Mouse (Mus musculus) MEL (cell line): ENCODE measurements at regions not wholly inside any gene's neighbourhood (a gene's known extent, or its start where the extent isn't known, plus 50 kb on each side); places are given as distances from the start of the nearest gene placed in this dataset.

Experiments used
- POLR2A ChIP-seq, 2 experiments: IDR thresholded peaks; 2 replicates each; pipeline ENCODE4 v1.6.1; 2011 to 2012; ENCODE audit warnings: low read length in 2 of 2, mild to moderate bottlenecking in 2 of 2, control low read depth in 1 of 2, improper control_type of control experiment in 1 of 2, low read depth in 1 of 2, moderate library complexity in 1 of 2; ENCODE audit not compliant: control insufficient read depth in 1 of 2, insufficient read depth in 1 of 2, poor library complexity in 1 of 2
- ZKSCAN1 ChIP-seq: IDR thresholded peaks from 2 replicates; pipeline ENCODE4 v1.6.1; 2012; ENCODE audit warnings: low read depth, mild to moderate bottlenecking, inconsistent platforms, low read length, improper control_type of control experiment, moderate library complexity

GRCm38 (mm10) chr13:112015083-112015482 is 206.3 kb upstream of the Map3k1 start:
- TF ChIP-seq ZKSCAN1 (no peak), POLR2A (IDR thresholded peaks at IDR 0.05; ENCODE audit: control insufficient read depth in 1 of 2, insufficient read depth in 1 of 2, low read depth in 1 of 2, low read length in 2 of 2, poor library complexity in 1 of 2) (no peak)
